Mouse (Mus musculus) lung, embryonic 14.5 days (tissue): ENCODE measurements around the gene Dsp. TPM values are rescaled to one million over a fixed set of nuclear protein-coding genes. Genes with fewer than 3 reads are reported as not detected.

Experiments
- ATAC-seq: fragments of 200-750 bp; cut with Nextera tagmentation; 2 replicates; pipeline ENCODE4 v1.8.0; 2017; ENCODE audit warnings: mild to moderate bottlenecking, moderate TSS enrichment, moderate library complexity; ENCODE audit not compliant: insufficient read depth
- DNase-seq: peaks from one replicate; pipeline ENCODE4 v3.0.0-alpha.2; 2015
- H3K27ac ChIP-seq: fragments of 300-500 bp; sonication (generic); 2 replicates; pipeline ENCODE4 v1.5.1; 2014; ENCODE audit warnings: low read depth, mild to moderate bottlenecking, moderate library complexity
- H3K27me3 ChIP-seq: fragments of 300-500 bp; sonication (generic); 2 replicates; pipeline ENCODE4 v1.6.1; 2014; ENCODE audit warnings: low read length, control low read depth; ENCODE audit not compliant: insufficient read depth
- H3K36me3 ChIP-seq: fragments of 300-500 bp; sonication (generic); 2 replicates; pipeline ENCODE4 v1.6.1; 2014; ENCODE audit warnings: control low read depth; ENCODE audit not compliant: insufficient read depth
- H3K4me1 ChIP-seq: fragments of 300-500 bp; sonication (generic); 2 replicates; pipeline ENCODE4 v1.6.1; 2014; ENCODE audit warnings: antibody characterized with exemption, control low read depth; ENCODE audit not compliant: insufficient read depth
- H3K4me2 ChIP-seq: fragments of 300-500 bp; sonication (generic); 2 replicates; pipeline ENCODE4 v1.6.1; 2014; ENCODE audit warnings: mild to moderate bottlenecking
- H3K4me3 ChIP-seq: fragments of 300-500 bp; sonication (generic); 2 replicates; pipeline ENCODE4 v1.5.1; 2014; ENCODE audit warnings: low read depth, low read length
- H3K9ac ChIP-seq: fragments of 300-500 bp; sonication (generic); 2 replicates; pipeline ENCODE4 v1.6.1; 2014
- H3K9me3 ChIP-seq: fragments of 300-500 bp; sonication (generic); 2 replicates; pipeline ENCODE4 v1.6.1; 2016; ENCODE audit warnings: low read depth, low read length, control low read depth
- CTCF ChIP-seq: IDR thresholded peaks from 2 replicates; pipeline ENCODE4 v1.5.1; 2016; ENCODE audit warnings: antibody characterized with exemption, low read depth
- WGBS: fragments of 180-500 bp; shearing (Covaris S2); extraction: QIAGEN DNeasy Blood & Tissue Kit; methylation state at CpG from one replicate; pipeline ENCODE4 v1.1.7; 2014; 5-methylcytosine and 5-hydroxymethylcytosine counted together
- polyA plus RNA-seq: library from polyadenylated mRNA; unstranded; fragments of >200 nt; fragmentation: Nextera tagmentation; extraction: Ambion mirVana; gene quantifications from 2 replicates; pipeline ENCODE4 v1.2.1, GENCODE M21; 2014

Dsp gene
- polyA plus RNA-seq, 1 experiment from 2014 or later: 8.0 TPM

DNA sequence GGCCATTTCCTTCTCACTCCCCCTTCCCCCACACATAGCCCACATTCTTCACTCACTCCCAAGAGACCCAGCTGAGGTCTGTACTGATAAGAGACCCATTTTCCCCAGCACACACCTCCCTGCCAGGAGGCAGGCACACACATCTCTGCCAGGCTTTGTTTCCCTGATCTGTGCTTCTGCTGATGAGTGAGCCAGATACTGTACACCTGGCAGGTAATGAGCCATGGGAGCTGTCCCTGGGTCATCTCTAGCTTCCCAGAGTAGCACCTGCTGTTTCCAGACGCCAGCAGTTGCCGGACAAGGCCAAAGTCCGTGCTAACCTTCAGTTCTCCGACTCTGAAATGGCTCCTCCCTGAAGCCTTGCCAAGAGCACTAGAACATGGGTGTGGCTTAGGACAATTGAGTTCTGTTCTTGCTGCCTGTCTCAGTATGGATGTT is 19.6 kb downstream of the Dsp start:
- no peaks in the 10 kb centered on the region for H3K27me3 ChIP-seq

DNA sequence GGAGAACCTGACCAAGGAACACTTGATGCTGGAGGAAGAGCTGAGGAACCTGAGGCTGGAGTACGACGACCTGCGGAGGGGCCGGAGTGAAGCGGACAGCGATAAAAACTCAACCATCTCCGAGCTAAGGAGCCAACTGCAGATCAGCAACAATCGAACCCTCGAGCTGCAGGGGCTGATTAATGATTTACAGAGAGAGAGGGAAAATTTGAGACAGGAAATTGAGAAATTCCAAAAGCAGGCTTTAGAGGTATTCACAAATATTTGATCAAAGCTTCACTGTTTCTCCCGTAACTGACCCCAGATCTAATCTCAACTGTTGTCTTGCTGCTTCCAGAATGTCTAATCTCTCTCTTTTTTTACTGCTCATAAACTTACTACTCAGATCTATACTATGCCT is 42.3 kb downstream of the Dsp start:
- Histone ChIP-seq H3K27ac (peak overlapping the region; percentile 7; the same call in 1 of the 2 replicates), H3K4me2 (no peak overlapping the region; the same call in 1 of the 2 replicates), H3K4me1 (no peaks in the 10 kb centered on the region), H3K27me3 (no peaks in the 10 kb centered on the region), H3K4me3 (no peak overlapping the region), H3K36me3 (peaks cover 33% of the 10 kb centered on the region), H3K9me3 (peaks cover 28% of the 10 kb centered on the region), H3K9ac (no peak overlapping the region)
- TF ChIP-seq CTCF: no peak
- DNase-seq (peak; percentile 3), ATAC-seq (no peak)
- WGBS: 53% methylated on average over 10 of the region's 10 CpGs

More for the DNA sequence above, 19.6 kb downstream of the Dsp start:
- Histone ChIP-seq H3K4me3 (no peak overlapping the region), H3K4me2 (peak overlapping the region; percentile 26), H3K9me3 (no peaks in the 10 kb centered on the region), H3K27ac (peak overlapping the region; percentile 78; the same call in 1 of the 2 replicates), H3K36me3 (no peaks in the 10 kb centered on the region), H3K9ac (no peak overlapping the region), H3K4me1 (no peaks in the 10 kb centered on the region)
- ATAC-seq (peak; percentile 94), DNase-seq (peak; percentile 62)
- no peak for TF ChIP-seq CTCF
- 12% methylated on average over 4 of the region's 4 CpGs for WGBS

DNA sequence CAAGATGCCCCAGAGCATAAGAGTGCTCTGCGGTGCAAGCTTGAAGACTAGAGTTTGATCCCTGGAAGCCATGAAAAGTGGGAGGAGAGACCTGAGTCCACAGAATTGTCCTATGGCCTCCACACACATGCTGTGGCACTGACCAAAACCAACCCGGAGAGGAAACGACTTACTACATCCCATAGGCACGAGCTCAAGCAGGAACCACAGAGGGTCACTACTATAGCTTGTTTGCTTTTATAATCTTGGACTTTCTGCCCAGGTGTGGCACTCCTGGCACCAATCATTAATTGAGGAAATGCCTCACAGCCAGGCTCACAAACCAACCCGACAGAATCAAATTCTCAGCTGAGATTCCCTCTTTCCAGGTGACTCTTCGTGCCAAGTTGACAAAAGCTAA is 50.3 kb downstream of the Dsp start:
- Histone ChIP-seq H3K4me2 (no peak overlapping the region), H3K4me3 (no peak overlapping the region), H3K36me3 (peaks cover 12% of the 10 kb centered on the region), H3K4me1 (peaks cover 7% of the 10 kb centered on the region), H3K27me3 (no peaks in the 10 kb centered on the region), H3K9me3 (peaks cover 10% of the 10 kb centered on the region), H3K27ac (no peak overlapping the region), H3K9ac (no peak overlapping the region)
- no peak for ATAC-seq
- WGBS: 68% methylated on average over 6 of the region's 6 CpGs
- no peak for DNase-seq
- no peak for TF ChIP-seq CTCF

DNA sequence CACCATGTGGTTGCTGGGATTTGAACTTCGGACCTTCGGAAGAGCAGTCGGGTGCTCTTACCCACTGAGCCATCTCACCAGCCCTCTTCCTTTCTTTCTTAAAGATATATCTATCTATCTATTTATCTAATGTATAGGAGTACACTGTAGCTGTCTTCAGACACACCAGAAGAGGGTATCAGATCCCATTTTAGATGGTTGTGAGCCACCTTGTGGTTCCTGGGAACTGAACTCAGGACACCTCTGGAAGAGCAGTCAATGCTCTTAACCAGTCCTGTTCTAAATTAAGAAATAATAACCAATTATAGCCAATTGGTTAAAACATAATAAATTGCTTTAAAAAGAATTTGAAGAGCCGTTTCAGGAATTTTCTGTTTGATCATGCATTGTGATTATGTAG is 53.1 kb downstream of the Dsp start:
- DNase-seq: peak; percentile 12
- Histone ChIP-seq H3K9me3 (no peaks in the 10 kb centered on the region), H3K27me3 (no peaks in the 10 kb centered on the region), H3K4me1 (peaks cover 7% of the 10 kb centered on the region), H3K4me3 (peak overlapping the region; percentile 94), H3K4me2 (peak overlapping the region; percentile 71), H3K27ac (no peak overlapping the region), H3K36me3 (peaks cover 6% of the 10 kb centered on the region), H3K9ac (no peak overlapping the region)
- 52% methylated on average over 4 of the region's 4 CpGs for WGBS
- no peak for TF ChIP-seq CTCF
- no peak for ATAC-seq

DNA sequence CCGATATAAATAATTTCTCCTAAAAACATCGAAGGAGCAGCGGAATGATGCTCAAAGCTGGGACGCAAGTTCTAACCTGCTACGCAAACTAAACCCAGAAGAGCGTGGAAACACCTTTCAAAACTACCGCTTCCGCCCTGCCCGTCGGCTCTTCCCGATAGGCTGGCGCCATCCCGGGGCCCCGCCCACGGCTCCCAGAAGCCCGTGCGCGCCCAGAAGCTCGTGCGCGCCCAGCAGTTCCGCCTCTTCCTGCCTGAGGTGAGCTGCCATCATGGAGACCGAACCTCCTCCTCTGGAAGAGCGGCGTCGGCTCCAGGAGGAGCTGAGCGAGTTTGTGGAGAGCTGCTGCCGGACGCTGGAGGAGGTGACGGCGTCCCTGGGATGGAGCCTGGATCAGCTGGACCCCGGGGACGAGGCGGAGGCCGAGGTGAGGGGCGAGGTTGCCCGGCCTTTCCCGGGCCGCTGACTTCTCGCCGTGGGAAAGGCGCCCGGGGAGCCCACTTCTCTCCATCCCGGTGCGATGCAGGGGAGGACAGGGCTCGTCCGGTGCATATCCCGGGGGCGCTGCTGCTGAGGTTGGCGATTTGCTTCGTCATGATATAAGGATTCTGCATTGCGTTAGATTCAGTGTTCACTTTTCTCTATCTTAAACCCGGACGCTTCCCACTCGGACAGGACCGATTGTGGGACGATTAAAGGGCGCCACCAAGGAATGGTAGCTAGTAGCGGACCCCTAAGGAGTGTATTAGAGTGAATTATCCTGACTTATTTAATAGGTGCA is 53.8 kb downstream of the Dsp start, which contains the start of gene Snrnp48:
Snrnp48 (plus strand) TSS at position 237 of the 781 bp plus-strand sequence.
- Histone ChIP-seq H3K9ac (peak within 1 kb of the TSS; percentile 86), H3K4me2 (peak within 1 kb of the TSS; percentile 71), H3K9me3 (no peaks in the 10 kb centered on the region), H3K4me1 (peaks cover 7% of the 10 kb centered on the region), H3K4me3 (peak within 1 kb of the TSS; percentile 94), H3K27me3 (no peaks in the 10 kb centered on the region), H3K27ac (peak within 1 kb of the TSS; percentile 88), H3K36me3 (peaks cover 12% of the 10 kb centered on the region)
- WGBS: under 1% methylated on average over 59 of the region's 59 CpGs
- DNase-seq (peak; percentile 96), ATAC-seq (peak; percentile 99)
- TF ChIP-seq CTCF: no peak

DNA sequence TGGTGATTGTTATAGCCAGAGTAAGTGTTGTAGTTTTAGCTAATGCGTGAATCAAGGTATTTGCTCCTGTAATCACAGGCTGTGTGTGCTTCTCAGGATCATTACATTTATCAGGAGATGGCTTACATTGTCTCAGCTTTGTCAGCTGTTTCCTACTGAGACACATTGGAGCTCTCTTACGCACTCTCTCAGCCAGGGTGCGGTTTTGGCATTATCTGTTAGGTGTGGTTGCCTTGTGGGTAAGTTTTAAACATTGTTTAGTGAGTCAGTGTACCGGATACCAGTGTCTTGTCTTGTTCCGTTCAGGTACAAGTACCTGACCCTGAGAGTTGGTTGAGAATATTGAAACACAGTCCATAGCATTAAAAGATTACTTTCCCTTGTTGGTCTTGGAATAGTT is 60.0 kb downstream of the Dsp start:
- TF ChIP-seq CTCF: no peak
- no peak overlapping the region for H3K27ac ChIP-seq
- H3K4me3 ChIP-seq: no peak overlapping the region
- H3K4me1 ChIP-seq: peaks cover 1% of the 10 kb centered on the region; the same call in 1 of the 2 replicates
- H3K9ac ChIP-seq: no peak overlapping the region
- ATAC-seq (no peak), DNase-seq (no peak)
- no peak overlapping the region for H3K4me2 ChIP-seq
- H3K36me3 ChIP-seq: peaks cover 65% of the 10 kb centered on the region
- no peaks in the 10 kb centered on the region for H3K27me3 ChIP-seq
- H3K9me3 ChIP-seq: no peaks in the 10 kb centered on the region
- 94% methylated on average over 5 of the region's 5 CpGs for WGBS

DNA sequence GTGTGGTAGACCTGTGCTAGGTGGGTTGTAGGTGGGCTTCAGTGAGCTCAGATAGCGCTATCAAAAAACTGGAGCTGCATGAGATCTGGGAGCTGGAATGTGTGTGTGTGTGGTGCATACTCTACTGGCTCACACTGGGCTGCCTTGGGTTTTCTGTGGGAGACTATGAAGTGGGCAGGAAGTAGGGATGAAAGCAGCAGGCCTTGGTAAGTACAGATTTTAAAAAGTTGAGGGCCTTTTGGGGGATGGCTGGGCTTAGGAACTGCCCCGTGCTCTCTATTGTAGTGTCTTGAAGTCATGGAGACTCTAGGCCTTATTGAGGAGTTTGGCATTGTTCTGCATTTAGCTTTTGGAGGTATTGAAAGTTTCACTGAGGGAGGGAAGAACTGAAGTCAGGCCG is 67.6 kb downstream of the Dsp start:
- Histone ChIP-seq H3K9ac (no peak overlapping the region), H3K4me1 (no peaks in the 10 kb centered on the region), H3K9me3 (no peaks in the 10 kb centered on the region), H3K4me2 (no peak overlapping the region), H3K27me3 (no peaks in the 10 kb centered on the region), H3K27ac (no peak overlapping the region), H3K4me3 (no peak overlapping the region), H3K36me3 (peaks cover 90% of the 10 kb centered on the region)
- WGBS: 94% methylated on average over 3 of the region's 3 CpGs
- TF ChIP-seq CTCF: no peak
- ATAC-seq (no peak), DNase-seq (no peak)
